Mouse (Mus musculus): Measurements from ENCODE around the gene Npcd. TPM values are rescaled to one million over a fixed set of nuclear protein-coding genes. Genes with fewer than 3 reads are reported as not detected.

The Npcd gene
- polyA plus RNA-seq, 1 experiment from 2014 or later, result 0.26 TPM

GRCm38 (mm10) chr15:79750266-79750665 is 83.8 kb downstream of the Npcd start:
- 85% methylated on average over 8 of the region's 8 CpGs for WGBS
- Histone ChIP-seq H3K4me3 (ENCODE audit: low read depth, low read length) (no peak overlapping the region), H3K9ac (ENCODE audit: low read depth, low read length) (no peak overlapping the region), H3K27ac (ENCODE audit: low read depth, low read length) (no peak overlapping the region), H3K36me3 (ENCODE audit: control insufficient read depth, insufficient read depth, low read length) (no peaks in the 10 kb centered on the region), H3K4me2 (replicated peaks; ENCODE audit: low read depth, low read length) (no peak overlapping the region), H3K4me1 (replicated peaks; ENCODE audit: control insufficient read depth, insufficient read depth, low read length) (no peaks in the 10 kb centered on the region), H3K9me3 (ENCODE audit: control insufficient read depth, low read length) (no peaks in the 10 kb centered on the region), H3K27me3 (ENCODE audit: control insufficient read depth, insufficient read depth, low read length) (no peaks in the 10 kb centered on the region)
- ATAC-seq (ENCODE audit: low FRiP score) (no peak), DNase-seq (ENCODE audit: low spot score) (no peak)

GRCm38 (mm10) chr15:79749162-79749561 is 84.9 kb downstream of the Npcd start:
- Histone ChIP-seq H3K36me3 (ENCODE audit: control insufficient read depth, insufficient read depth, low read length) (no peaks in the 10 kb centered on the region), H3K9me3 (ENCODE audit: control insufficient read depth, low read length) (no peaks in the 10 kb centered on the region), H3K4me1 (replicated peaks; ENCODE audit: control insufficient read depth, insufficient read depth, low read length) (no peaks in the 10 kb centered on the region), H3K9ac (ENCODE audit: low read depth, low read length) (no peak overlapping the region), H3K4me2 (replicated peaks; ENCODE audit: low read depth, low read length) (no peak overlapping the region), H3K27me3 (ENCODE audit: control insufficient read depth, insufficient read depth, low read length) (no peaks in the 10 kb centered on the region), H3K27ac (ENCODE audit: low read depth, low read length) (no peak overlapping the region), H3K4me3 (ENCODE audit: low read depth, low read length) (no peak overlapping the region)
- 91% methylated on average over 7 of the region's 7 CpGs for WGBS
- DNase-seq (ENCODE audit: low spot score) (no peak), ATAC-seq (ENCODE audit: low FRiP score) (no peak)

GRCm38 (mm10) chr15:79747998-79748397 is 86.0 kb downstream of the Npcd start:
- H3K36me3 ChIP-seq (ENCODE audit: control insufficient read depth, insufficient read depth, low read length), result no peaks in the 10 kb centered on the region
- H3K9me3 ChIP-seq (ENCODE audit: control insufficient read depth, low read length), result no peaks in the 10 kb centered on the region
- peak; percentile 59 for DNase-seq (ENCODE audit: low spot score)
- 57% methylated on average over 10 of the region's 11 CpGs for WGBS
- no peaks in the 10 kb centered on the region for H3K27me3 ChIP-seq (ENCODE audit: control insufficient read depth, insufficient read depth, low read length)
- no peak overlapping the region for H3K9ac ChIP-seq (ENCODE audit: low read depth, low read length)
- H3K4me2 ChIP-seq (replicated peaks; ENCODE audit: low read depth, low read length), result no peak overlapping the region
- no peaks in the 10 kb centered on the region for H3K4me1 ChIP-seq (replicated peaks; ENCODE audit: control insufficient read depth, insufficient read depth, low read length)
- no peak overlapping the region for H3K27ac ChIP-seq (ENCODE audit: low read depth, low read length)
- H3K4me3 ChIP-seq (ENCODE audit: low read depth, low read length), result no peak overlapping the region
- no peak for ATAC-seq (ENCODE audit: low FRiP score)

- H3K27me3 ChIP-seq (ENCODE audit: control insufficient read depth, insufficient read depth, low read length), result no peaks in the 10 kb centered on the region
- H3K4me2 ChIP-seq (replicated peaks; ENCODE audit: low read depth, low read length), result no peak overlapping the region
- no peaks in the 10 kb centered on the region for H3K9me3 ChIP-seq (ENCODE audit: control insufficient read depth, low read length)
- no peak overlapping the region for H3K9ac ChIP-seq (ENCODE audit: low read depth, low read length)
- H3K4me1 ChIP-seq (replicated peaks; ENCODE audit: control insufficient read depth, insufficient read depth, low read length), result no peaks in the 10 kb centered on the region
- no peak overlapping the region for H3K4me3 ChIP-seq (ENCODE audit: low read depth, low read length)
- ATAC-seq (ENCODE audit: low FRiP score) (no peak), DNase-seq (ENCODE audit: low spot score) (no peak)
- no peak overlapping the region for H3K27ac ChIP-seq (ENCODE audit: low read depth, low read length)
- WGBS, result 91% methylated on average over 5 of the region's 5 CpGs
- H3K36me3 ChIP-seq (ENCODE audit: control insufficient read depth, insufficient read depth, low read length), result no peaks in the 10 kb centered on the region
Observed at GRCm38 (mm10) chr15:79745883-79746282, 88.2 kb downstream of the Npcd start.

- Histone ChIP-seq H3K27me3 (ENCODE audit: control insufficient read depth, insufficient read depth, low read length) (no peaks in the 10 kb centered on the region), H3K36me3 (ENCODE audit: control insufficient read depth, insufficient read depth, low read length) (no peaks in the 10 kb centered on the region), H3K4me2 (replicated peaks; ENCODE audit: low read depth, low read length) (no peak overlapping the region), H3K4me1 (replicated peaks; ENCODE audit: control insufficient read depth, insufficient read depth, low read length) (no peaks in the 10 kb centered on the region), H3K27ac (ENCODE audit: low read depth, low read length) (no peak overlapping the region), H3K9me3 (ENCODE audit: control insufficient read depth, low read length) (no peaks in the 10 kb centered on the region), H3K9ac (ENCODE audit: low read depth, low read length) (no peak overlapping the region), H3K4me3 (ENCODE audit: low read depth, low read length) (no peak overlapping the region)
- DNase-seq (ENCODE audit: low spot score) (no peak), ATAC-seq (ENCODE audit: low FRiP score) (no peak)
- 86% methylated on average over 10 of the region's 10 CpGs for WGBS
Observed at GRCm38 (mm10) chr15:79745312-79745711, 88.7 kb downstream of the Npcd start.

GRCm38 (mm10) chr15:79744742-79745141 is 89.3 kb downstream of the Npcd start:
- H3K9me3 ChIP-seq (ENCODE audit: control insufficient read depth, low read length), result no peaks in the 10 kb centered on the region
- H3K36me3 ChIP-seq (ENCODE audit: control insufficient read depth, insufficient read depth, low read length), result no peaks in the 10 kb centered on the region
- H3K27ac ChIP-seq (ENCODE audit: low read depth, low read length), result no peak overlapping the region
- no peak overlapping the region for H3K4me2 ChIP-seq (replicated peaks; ENCODE audit: low read depth, low read length)
- no peak for DNase-seq (ENCODE audit: low spot score)
- no peak overlapping the region for H3K9ac ChIP-seq (ENCODE audit: low read depth, low read length)
- ATAC-seq (ENCODE audit: low FRiP score), result no peak
- 76% methylated on average over 8 of the region's 8 CpGs for WGBS
- H3K4me1 ChIP-seq (replicated peaks; ENCODE audit: control insufficient read depth, insufficient read depth, low read length), result no peaks in the 10 kb centered on the region
- H3K27me3 ChIP-seq (ENCODE audit: control insufficient read depth, insufficient read depth, low read length), result no peaks in the 10 kb centered on the region
- no peak overlapping the region for H3K4me3 ChIP-seq (ENCODE audit: low read depth, low read length)

- no peak overlapping the region for H3K4me2 ChIP-seq (replicated peaks; ENCODE audit: low read depth, low read length)
- no peak overlapping the region for H3K4me3 ChIP-seq (ENCODE audit: low read depth, low read length)
- no peaks in the 10 kb centered on the region for H3K27me3 ChIP-seq (ENCODE audit: control insufficient read depth, insufficient read depth, low read length)
- no peak overlapping the region for H3K9ac ChIP-seq (ENCODE audit: low read depth, low read length)
- H3K9me3 ChIP-seq (ENCODE audit: control insufficient read depth, low read length), result no peaks in the 10 kb centered on the region
- H3K36me3 ChIP-seq (ENCODE audit: control insufficient read depth, insufficient read depth, low read length), result no peaks in the 10 kb centered on the region
- H3K4me1 ChIP-seq (replicated peaks; ENCODE audit: control insufficient read depth, insufficient read depth, low read length), result no peaks in the 10 kb centered on the region
- no peak overlapping the region for H3K27ac ChIP-seq (ENCODE audit: low read depth, low read length)
- ATAC-seq (ENCODE audit: low FRiP score) (no peak), DNase-seq (ENCODE audit: low spot score) (no peak)
- WGBS, result 87% methylated on average over 11 of the region's 11 CpGs
Observed at GRCm38 (mm10) chr15:79744001-79744400, 90.0 kb downstream of the Npcd start.

- Histone ChIP-seq H3K9me3 (ENCODE audit: control insufficient read depth, low read length) (no peaks in the 10 kb centered on the region), H3K27me3 (ENCODE audit: control insufficient read depth, insufficient read depth, low read length) (no peaks in the 10 kb centered on the region), H3K4me2 (replicated peaks; ENCODE audit: low read depth, low read length) (peak overlapping the region; percentile 75), H3K27ac (ENCODE audit: low read depth, low read length) (peak overlapping the region; percentile 56; the same call in 1 of the 2 replicates), H3K4me3 (ENCODE audit: low read depth, low read length) (peak overlapping the region; percentile 100), H3K4me1 (replicated peaks; ENCODE audit: control insufficient read depth, insufficient read depth, low read length) (no peaks in the 10 kb centered on the region), H3K36me3 (ENCODE audit: control insufficient read depth, insufficient read depth, low read length) (no peaks in the 10 kb centered on the region), H3K9ac (ENCODE audit: low read depth, low read length) (peak overlapping the region; percentile 90)
- WGBS, result 0% methylated on average over 23 of the region's 23 CpGs
- ATAC-seq (ENCODE audit: low FRiP score) (no peak; the same call in 1 of the 2 replicates), DNase-seq (ENCODE audit: low spot score) (no peak)
Observed at GRCm38 (mm10) chr15:79742706-79743023, 91.4 kb downstream of the Npcd start.

- peak; percentile 91 for ATAC-seq (ENCODE audit: low FRiP score)
- Histone ChIP-seq H3K4me1 (replicated peaks; ENCODE audit: control insufficient read depth, insufficient read depth, low read length) (no peaks in the 10 kb centered on the region), H3K9me3 (ENCODE audit: control insufficient read depth, low read length) (no peaks in the 10 kb centered on the region), H3K4me3 (ENCODE audit: low read depth, low read length) (peak within 1 kb of the TSS; percentile 100), H3K36me3 (ENCODE audit: control insufficient read depth, insufficient read depth, low read length) (no peaks in the 10 kb centered on the region), H3K27me3 (ENCODE audit: control insufficient read depth, insufficient read depth, low read length) (no peaks in the 10 kb centered on the region), H3K4me2 (replicated peaks; ENCODE audit: low read depth, low read length) (peak within 1 kb of the TSS; percentile 75), H3K9ac (ENCODE audit: low read depth, low read length) (peak within 1 kb of the TSS; percentile 90), H3K27ac (ENCODE audit: low read depth, low read length) (peak within 1 kb of the TSS; percentile 56; the same call in 1 of the 2 replicates)
- peak; percentile 89 for DNase-seq (ENCODE audit: low spot score)
- WGBS, result under 1% methylated on average over 61 of the region's 93 CpGs
Observed at GRCm38 (mm10) chr15:79741921-79742705, 91.9 kb downstream of the Npcd start, which contains the start of gene Sun2. Gene Sun2 (minus strand): TSS chr15:79742536.
